Mouse (Mus musculus) forebrain, embryonic 15.5 days (tissue): ENCODE measurements around the gene Gm21739. TPM values are rescaled to one million over a fixed set of nuclear protein-coding genes. Genes with fewer than 3 reads are reported as not detected.
"Not testable (repeated sequence)": the region's sequence is repeated elsewhere in the genome, so short reads cannot be mapped to it uniquely, and the experiment has no call there.

Source experiments
- ATAC-seq: fragments of 200-750 bp; cut with Nextera tagmentation; replicated peaks from 2 replicates; pipeline ENCODE4 v1.8.0; 2017; ENCODE audit warnings: mild to moderate bottlenecking, moderate TSS enrichment, moderate library complexity
- H3K27ac ChIP-seq: fragments of 300-500 bp; sonication (generic); replicated peaks from 2 replicates; pipeline ENCODE4 v1.5.1; 2015; ENCODE audit warnings: mild to moderate bottlenecking, inconsistent platforms
- H3K27me3 ChIP-seq: fragments of 300-500 bp; sonication (generic); 2 replicates; pipeline ENCODE4 v1.6.1; 2015; ENCODE audit warnings: inconsistent platforms
- H3K36me3 ChIP-seq: fragments of 300-500 bp; sonication (generic); 2 replicates; pipeline ENCODE4 v1.6.1; 2015; ENCODE audit warnings: mild to moderate bottlenecking, inconsistent platforms
- H3K4me1 ChIP-seq: fragments of 300-500 bp; sonication (generic); 2 replicates; pipeline ENCODE4 v1.6.1; 2015; ENCODE audit warnings: inconsistent platforms
- H3K4me2 ChIP-seq: fragments of 300-500 bp; sonication (generic); replicated peaks from 2 replicates; pipeline ENCODE4 v1.6.1; 2015; ENCODE audit warnings: mild to moderate bottlenecking, inconsistent platforms
- H3K4me3 ChIP-seq: fragments of 300-500 bp; sonication (generic); 2 replicates; pipeline ENCODE4 v1.5.1; 2015; ENCODE audit warnings: mild to moderate bottlenecking, inconsistent platforms
- H3K9ac ChIP-seq: fragments of 300-500 bp; sonication (generic); replicated peaks from 2 replicates; pipeline ENCODE4 v1.6.1; 2015; ENCODE audit warnings: mild to moderate bottlenecking, inconsistent platforms
- H3K9me3 ChIP-seq: fragments of 300-500 bp; sonication (generic); 2 replicates; pipeline ENCODE4 v1.6.1; 2016; ENCODE audit warnings: inconsistent platforms
- WGBS: fragments of 180-500 bp; shearing (Covaris S2); methylation state at CpG from one replicate; pipeline ENCODE4 v1.1.7; 2015; ENCODE audit warnings: mixed read lengths; 5-methylcytosine and 5-hydroxymethylcytosine counted together
- polyA plus RNA-seq: library from polyadenylated mRNA; unstranded; fragments of >200 nt; fragmentation: Nextera tagmentation; extraction: Ambion mirVana; gene quantifications from 2 replicates; pipeline ENCODE4 v1.2.1, GENCODE M21; 2015

Gene Gm21739
- polyA plus RNA-seq = not detected in 2 replicates

GRCm38 (mm10) chrY:44264344-44264743 lies at the start of gene Gm21739:
Gene Gm21739 (minus strand): TSS chrY:44264444.
- WGBS = no CpG with 5 or more reads among the region's 6 CpGs
- ATAC-seq, H3K27ac ChIP-seq, H3K9ac ChIP-seq, H3K9me3 ChIP-seq, H3K4me1 ChIP-seq, H3K4me3 ChIP-seq, H3K4me2 ChIP-seq, H3K27me3 ChIP-seq, H3K36me3 ChIP-seq: not testable (repeated sequence)
